Mouse (Mus musculus) heart, embryonic 10.5 days (tissue): ENCODE measurements at regions not wholly inside any gene's neighbourhood (a gene's known extent, or its start where the extent isn't known, plus 50 kb on each side); places are given as distances from the start of the nearest gene placed in this dataset.

Source experiments
- DNase-seq: peaks from one replicate; pipeline ENCODE4 v3.0.0-alpha.2; 2017; ENCODE audit warnings: low spot score
- H3K27ac ChIP-seq: fragments of 300-500 bp; sonication (generic); 2 replicates; pipeline ENCODE4 v1.5.1; 2016; ENCODE audit warnings: mild to moderate bottlenecking
- H3K27me3 ChIP-seq: fragments of 300-500 bp; sonication (generic); 2 replicates; pipeline ENCODE4 v1.6.1; 2016; ENCODE audit warnings: mild to moderate bottlenecking; ENCODE audit not compliant: poor library complexity, insufficient read depth, severe bottlenecking
- H3K36me3 ChIP-seq: fragments of 300-500 bp; sonication (generic); 2 replicates; pipeline ENCODE4 v1.6.1; 2016; ENCODE audit warnings: mild to moderate bottlenecking, moderate library complexity
- H3K4me1 ChIP-seq: fragments of 300-500 bp; sonication (generic); 2 replicates; pipeline ENCODE4 v1.6.1; 2016; ENCODE audit warnings: mild to moderate bottlenecking
- H3K4me3 ChIP-seq: fragments of 300-500 bp; sonication (generic); 2 replicates; pipeline ENCODE4 v1.5.1; 2016; ENCODE audit warnings: mild to moderate bottlenecking, moderate library complexity
- H3K9me3 ChIP-seq: fragments of 300-500 bp; sonication (generic); 2 replicates; pipeline ENCODE4 v1.6.1; 2016; ENCODE audit warnings: mild to moderate bottlenecking, moderate library complexity
- WGBS: fragments of 180-500 bp; shearing (Covaris S2); methylation state at CpG from one replicate; pipeline ENCODE4 v1.1.7; 2016; 5-methylcytosine and 5-hydroxymethylcytosine counted together

DNA sequence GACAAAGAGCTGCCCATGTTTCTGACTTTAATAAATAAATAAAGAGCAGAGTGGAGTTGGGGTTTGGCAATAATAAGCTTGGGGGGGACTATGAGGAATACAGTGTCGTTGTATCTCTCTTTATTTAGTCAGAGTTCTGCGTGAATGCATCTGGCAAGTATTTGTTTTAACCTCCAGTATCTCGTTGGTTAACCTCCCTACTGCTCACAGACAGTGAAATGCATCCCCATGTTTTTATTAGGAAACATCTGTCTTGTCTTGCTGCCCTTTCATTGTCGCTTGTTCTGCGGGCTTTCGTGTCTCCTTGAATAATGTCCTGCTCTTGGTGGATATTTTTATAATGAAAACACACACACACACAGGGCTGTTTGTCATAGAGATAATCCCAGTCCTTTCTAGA, 118.8 kb upstream of the Ccdc54 start:
- 63% methylated on average over 6 of the region's 6 CpGs for WGBS
- Histone ChIP-seq H3K4me3 (no peak overlapping the region), H3K27ac (no peak overlapping the region), H3K4me1 (no peaks in the 10 kb centered on the region), H3K36me3 (no peaks in the 10 kb centered on the region), H3K9me3 (no peaks in the 10 kb centered on the region), H3K27me3 (no peaks in the 10 kb centered on the region)
- no peak for DNase-seq

DNA sequence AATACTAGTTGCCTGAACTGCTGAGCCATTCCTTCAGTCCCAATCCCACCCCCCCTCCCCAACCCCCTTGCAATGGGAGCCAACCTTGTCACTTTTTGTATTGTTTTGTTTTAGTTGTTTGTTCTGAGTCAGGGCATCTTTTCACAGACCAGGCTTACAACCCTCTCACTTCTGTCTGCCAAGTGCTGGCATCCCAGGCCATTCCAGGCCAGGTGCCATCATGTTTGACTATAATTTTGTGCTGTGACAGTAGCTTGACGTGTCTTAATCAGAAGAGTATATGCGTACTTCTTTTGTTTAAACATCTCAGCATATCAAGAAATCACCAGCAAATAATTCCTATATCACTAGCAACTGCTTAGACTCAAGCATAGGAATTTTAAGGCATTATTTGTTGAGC, 117.0 kb upstream of the Ccdc54 start:
- WGBS = 86% methylated on average over 2 of the region's 2 CpGs
- Histone ChIP-seq H3K9me3 (no peaks in the 10 kb centered on the region), H3K4me3 (no peak overlapping the region), H3K4me1 (no peaks in the 10 kb centered on the region), H3K36me3 (no peaks in the 10 kb centered on the region), H3K27me3 (no peaks in the 10 kb centered on the region), H3K27ac (no peak overlapping the region)
- no peak for DNase-seq

DNA sequence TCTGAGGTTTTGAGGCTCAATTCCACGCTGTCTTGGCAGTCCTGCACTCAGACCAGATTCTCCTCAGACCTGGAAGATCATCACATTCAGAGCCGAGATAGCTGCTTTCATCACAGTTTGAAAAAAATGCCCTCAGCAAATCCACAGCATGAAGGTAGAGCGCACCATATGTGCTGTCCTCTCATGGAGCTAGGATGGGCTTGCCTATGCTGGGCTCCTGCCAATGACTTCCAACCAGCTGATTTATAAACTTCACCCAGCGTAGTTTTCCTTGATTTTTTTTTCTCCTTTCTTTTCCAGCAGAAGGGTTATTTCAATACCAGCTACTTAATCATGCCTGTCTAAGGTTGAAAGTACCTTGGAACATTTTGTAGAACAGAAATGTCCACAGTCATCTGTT, 115.0 kb upstream of the Ccdc54 start:
- WGBS = 67% methylated on average over 4 of the region's 4 CpGs
- Histone ChIP-seq H3K27ac (no peak overlapping the region), H3K4me1 (no peaks in the 10 kb centered on the region), H3K27me3 (no peaks in the 10 kb centered on the region), H3K4me3 (no peak overlapping the region), H3K9me3 (no peaks in the 10 kb centered on the region), H3K36me3 (no peaks in the 10 kb centered on the region)
- no peak for DNase-seq

DNA sequence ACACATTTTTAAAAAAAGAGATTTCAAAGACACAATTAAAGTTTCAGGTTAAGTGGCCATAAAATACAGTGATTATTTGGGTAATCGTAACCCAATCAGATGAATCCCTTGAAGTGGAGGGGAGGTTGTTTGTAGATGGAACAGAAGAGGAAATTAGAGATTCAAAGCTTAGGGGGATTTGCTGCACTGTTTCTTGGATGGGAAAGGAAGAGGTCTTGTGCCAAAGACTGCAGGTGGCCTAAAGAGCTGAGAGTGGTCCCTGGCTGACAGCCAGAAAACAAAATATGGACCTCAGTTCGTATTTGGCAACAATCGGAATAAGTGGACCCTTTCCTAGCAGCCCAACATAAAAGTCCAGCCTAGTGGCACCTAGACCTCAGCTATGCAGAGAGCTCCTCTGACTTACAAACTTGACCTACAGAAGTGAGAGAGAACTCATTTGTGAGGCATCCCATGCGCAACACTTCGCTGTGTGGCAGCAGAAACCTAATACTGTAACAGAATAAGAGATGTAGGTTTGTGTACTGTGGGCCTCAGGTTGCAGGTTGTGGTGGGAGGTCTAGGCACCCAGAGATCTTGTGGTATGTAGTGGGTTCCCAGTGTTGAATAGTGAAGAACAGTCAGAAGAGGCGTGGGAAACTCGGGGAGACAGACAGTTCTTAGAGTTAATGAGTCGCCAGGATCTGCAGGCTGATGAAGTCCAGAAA, 110.0 kb upstream of the Ccdc54 start:
- Histone ChIP-seq H3K4me1 (no peaks in the 10 kb centered on the region), H3K36me3 (no peaks in the 10 kb centered on the region), H3K27me3 (no peaks in the 10 kb centered on the region), H3K9me3 (no peaks in the 10 kb centered on the region), H3K4me3 (no peak overlapping the region), H3K27ac (no peak overlapping the region)
- WGBS = 73% methylated on average over 8 of the region's 8 CpGs
- DNase-seq = no peak

DNA sequence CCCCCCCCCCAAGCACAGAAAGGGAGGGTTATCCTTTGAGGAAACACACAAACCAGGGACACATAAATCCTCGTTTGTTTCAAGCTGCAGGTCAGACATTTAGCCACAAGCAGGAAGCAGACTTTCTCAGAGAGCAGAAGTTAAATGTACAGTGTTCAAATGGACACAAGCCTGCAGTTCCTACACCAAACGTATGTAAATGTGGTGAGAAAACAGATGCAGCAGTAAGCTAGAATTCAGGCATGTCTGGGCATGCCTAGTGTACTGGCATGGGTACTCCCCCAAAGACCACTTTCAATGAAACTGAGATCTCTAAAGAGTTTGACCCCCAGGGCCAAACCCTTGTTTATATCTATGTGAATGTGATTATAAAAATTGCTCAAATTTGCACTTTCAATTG, 109.2 kb upstream of the Ccdc54 start:
- Histone ChIP-seq H3K27ac (no peak overlapping the region), H3K4me3 (no peak overlapping the region), H3K4me1 (no peaks in the 10 kb centered on the region), H3K9me3 (no peaks in the 10 kb centered on the region), H3K27me3 (no peaks in the 10 kb centered on the region), H3K36me3 (no peaks in the 10 kb centered on the region)
- 54% methylated on average over 2 of the region's 2 CpGs for WGBS
- no peak for DNase-seq

DNA sequence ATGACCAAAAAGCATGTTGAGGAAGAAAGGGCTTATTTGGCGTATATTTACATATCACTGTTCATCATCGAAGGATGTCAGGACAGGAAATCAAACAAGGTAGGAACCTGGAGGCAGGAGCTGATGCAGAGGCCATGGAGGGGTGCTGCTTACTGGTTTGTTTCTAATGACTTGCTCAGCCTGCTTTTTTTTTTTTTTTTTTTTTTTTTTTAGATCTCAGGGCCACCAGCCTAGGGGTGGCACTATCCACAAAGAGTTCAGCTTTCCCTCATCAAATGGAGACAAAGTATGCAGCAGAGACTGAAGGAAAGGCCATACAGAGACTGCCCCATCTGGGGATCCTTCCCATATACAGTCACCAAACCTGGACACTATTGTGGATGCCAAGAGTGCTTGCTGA, 106.8 kb upstream of the Ccdc54 start:
- no peak overlapping the region for H3K4me3 ChIP-seq
- no peaks in the 10 kb centered on the region for H3K4me1 ChIP-seq
- no peaks in the 10 kb centered on the region for H3K9me3 ChIP-seq
- no peak overlapping the region for H3K27ac ChIP-seq
- DNase-seq = no peak
- no peaks in the 10 kb centered on the region for H3K27me3 ChIP-seq
- 84% methylated on average over 2 of the region's 2 CpGs for WGBS
- H3K36me3 ChIP-seq = no peaks in the 10 kb centered on the region

DNA sequence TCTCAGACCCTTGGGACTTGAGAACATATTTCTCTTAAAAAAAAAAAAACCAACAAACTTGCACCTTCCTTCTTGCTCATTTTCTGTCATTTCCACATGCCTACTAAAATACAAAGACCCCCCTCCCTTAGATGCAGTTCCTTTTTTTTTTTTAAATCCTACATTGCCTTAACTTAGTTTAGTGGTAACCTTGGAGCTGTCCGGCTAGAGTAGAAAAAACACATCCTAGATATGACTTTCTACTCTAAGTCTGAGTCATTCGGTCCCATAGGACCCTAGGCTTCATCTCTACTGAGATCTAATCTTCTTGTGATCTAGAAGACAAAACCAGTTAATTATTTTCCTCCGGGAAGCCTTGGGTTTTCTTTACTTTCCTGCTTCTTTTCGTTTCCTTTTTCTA, 105.1 kb upstream of the Ccdc54 start:
- WGBS = 72% methylated on average over 4 of the region's 4 CpGs
- Histone ChIP-seq H3K36me3 (no peaks in the 10 kb centered on the region), H3K27ac (no peak overlapping the region), H3K9me3 (no peaks in the 10 kb centered on the region), H3K4me3 (no peak overlapping the region), H3K4me1 (no peaks in the 10 kb centered on the region), H3K27me3 (no peaks in the 10 kb centered on the region)
- DNase-seq = no peak

DNA sequence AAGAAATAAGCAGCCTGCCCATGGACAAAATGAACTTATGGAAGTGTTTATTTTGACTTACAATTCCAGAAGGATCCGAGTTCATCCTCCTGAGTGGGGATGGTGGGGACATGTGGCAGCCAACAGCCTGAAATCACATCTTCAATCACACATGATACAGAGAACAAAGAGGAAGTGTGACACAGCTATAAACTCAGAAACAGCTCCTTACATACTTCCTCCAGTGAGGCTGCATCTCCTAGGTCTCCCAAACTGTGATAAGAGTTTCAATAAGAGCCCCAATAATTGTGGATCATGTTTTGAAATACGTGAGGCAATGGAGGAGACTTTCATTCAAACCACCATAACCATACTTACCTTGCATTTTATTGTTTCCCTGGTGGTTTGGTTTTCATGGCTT, 103.1 kb upstream of the Ccdc54 start:
- Histone ChIP-seq H3K36me3 (no peaks in the 10 kb centered on the region), H3K27me3 (no peaks in the 10 kb centered on the region), H3K27ac (no peak overlapping the region), H3K4me1 (no peaks in the 10 kb centered on the region), H3K9me3 (no peaks in the 10 kb centered on the region), H3K4me3 (no peak overlapping the region)
- no peak for DNase-seq
- 73% methylated on average over 2 of the region's 2 CpGs for WGBS

DNA sequence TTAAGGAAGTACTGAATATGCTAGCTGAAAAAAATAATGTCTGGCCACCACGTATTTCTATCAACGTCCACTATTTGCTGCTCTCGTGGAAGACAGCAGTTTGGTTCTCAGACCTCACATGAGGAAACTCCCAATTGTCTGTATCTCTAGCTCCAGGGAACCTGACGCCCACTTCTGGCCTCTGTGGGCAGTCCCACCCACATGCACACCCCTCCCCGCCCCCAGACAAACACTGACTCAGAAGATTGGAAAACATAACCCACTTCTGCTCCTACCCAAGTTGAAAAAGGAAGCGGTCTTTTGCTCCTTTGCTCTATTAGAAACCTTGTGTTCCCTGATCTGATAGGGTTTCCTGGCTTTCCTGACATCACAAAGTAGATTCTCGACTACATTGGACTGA, 99.9 kb upstream of the Ccdc54 start:
- Histone ChIP-seq H3K27ac (no peak overlapping the region), H3K4me1 (no peaks in the 10 kb centered on the region), H3K36me3 (no peaks in the 10 kb centered on the region), H3K4me3 (no peak overlapping the region), H3K9me3 (no peaks in the 10 kb centered on the region), H3K27me3 (no peaks in the 10 kb centered on the region)
- no peak for DNase-seq
- WGBS = 72% methylated on average over 7 of the region's 7 CpGs

DNA sequence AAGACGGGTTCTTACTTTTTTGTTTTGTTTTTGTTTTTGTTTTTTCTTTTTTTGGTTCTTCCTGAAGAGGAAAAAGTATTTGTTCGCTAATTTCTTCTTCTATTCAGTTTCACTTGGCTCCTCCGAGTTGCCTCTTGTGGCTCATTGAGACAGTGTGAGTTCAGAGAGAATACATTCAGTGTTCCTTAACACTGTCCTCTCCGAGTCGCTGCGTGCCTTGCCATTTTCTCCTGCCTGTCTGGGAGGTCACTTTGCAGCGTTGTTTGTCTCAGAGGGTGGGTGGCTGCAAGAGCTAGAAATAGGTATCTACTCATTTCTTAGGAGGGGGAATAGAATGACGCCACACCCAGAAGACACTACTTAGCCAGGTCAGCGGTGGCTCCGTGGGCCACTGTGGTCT, 98.6 kb upstream of the Ccdc54 start:
- no peaks in the 10 kb centered on the region for H3K9me3 ChIP-seq
- 54% methylated on average over 10 of the region's 10 CpGs for WGBS
- no peak overlapping the region for H3K27ac ChIP-seq
- peak overlapping the region; percentile 43; the same call in 1 of the 2 replicates for H3K4me3 ChIP-seq
- H3K36me3 ChIP-seq = no peaks in the 10 kb centered on the region
- no peaks in the 10 kb centered on the region for H3K27me3 ChIP-seq
- H3K4me1 ChIP-seq = no peaks in the 10 kb centered on the region
- DNase-seq = no peak

DNA sequence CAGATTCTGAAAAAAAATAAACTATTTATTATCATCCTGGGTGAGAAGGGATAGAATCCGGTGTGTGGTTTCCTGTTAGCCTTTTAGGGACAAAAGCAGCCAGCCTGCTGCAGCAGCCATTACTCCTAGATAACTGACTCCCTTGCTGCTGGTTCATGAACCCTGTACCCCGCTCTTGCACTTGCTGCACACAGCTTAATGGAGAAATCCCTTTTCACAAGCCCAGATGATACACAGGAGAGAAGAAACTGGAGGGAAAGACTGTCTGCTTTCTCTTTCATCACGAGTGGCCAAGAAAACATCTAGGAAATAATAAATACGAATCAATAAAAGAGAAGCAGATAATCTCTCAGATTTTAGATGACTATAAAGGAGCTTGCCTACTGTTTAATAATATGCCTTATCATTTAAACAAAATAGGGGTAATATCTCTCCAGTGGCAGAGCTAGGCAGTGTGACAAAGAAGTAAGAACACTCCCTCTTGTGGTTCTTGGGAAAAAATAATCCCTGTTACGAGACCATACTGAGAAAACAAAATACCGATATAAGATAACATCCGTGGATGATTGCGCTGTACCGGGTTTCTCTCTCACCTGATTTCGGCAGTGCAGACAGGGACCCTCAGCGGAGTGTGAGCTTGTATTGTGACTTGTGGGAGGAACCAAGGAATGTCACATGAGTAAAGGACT, 98.0 kb upstream of the Ccdc54 start:
- Histone ChIP-seq H3K9me3 (no peaks in the 10 kb centered on the region), H3K27me3 (no peaks in the 10 kb centered on the region), H3K36me3 (no peaks in the 10 kb centered on the region), H3K27ac (no peak overlapping the region), H3K4me1 (no peaks in the 10 kb centered on the region), H3K4me3 (peak overlapping the region; percentile 43; the same call in 1 of the 2 replicates)
- 55% methylated on average over 11 of the region's 11 CpGs for WGBS
- DNase-seq = no peak

DNA sequence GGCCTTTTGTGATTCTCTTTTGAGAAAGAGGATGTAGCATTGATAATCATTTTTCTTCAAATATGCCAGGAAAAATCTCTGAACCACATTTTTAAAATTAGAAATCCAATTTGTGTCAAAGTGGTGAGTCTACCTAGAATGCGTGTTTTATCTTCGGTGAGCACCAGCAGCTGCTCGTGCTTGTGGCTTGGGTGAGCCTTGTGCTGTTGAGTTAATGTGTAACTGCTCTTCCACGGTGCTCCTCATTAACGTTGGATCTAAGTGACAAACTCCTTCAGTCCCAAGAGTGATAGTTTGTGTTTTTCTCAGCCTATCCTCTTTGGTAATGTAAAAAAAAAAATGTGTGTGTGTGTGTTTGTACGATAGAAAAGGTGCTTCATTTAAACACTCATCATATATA, 88.7 kb upstream of the Ccdc54 start:
- 82% methylated on average over 6 of the region's 6 CpGs for WGBS
- Histone ChIP-seq H3K4me3 (no peak overlapping the region), H3K27ac (no peak overlapping the region), H3K27me3 (no peaks in the 10 kb centered on the region), H3K36me3 (no peaks in the 10 kb centered on the region), H3K9me3 (no peaks in the 10 kb centered on the region), H3K4me1 (no peaks in the 10 kb centered on the region)
- DNase-seq = no peak

DNA sequence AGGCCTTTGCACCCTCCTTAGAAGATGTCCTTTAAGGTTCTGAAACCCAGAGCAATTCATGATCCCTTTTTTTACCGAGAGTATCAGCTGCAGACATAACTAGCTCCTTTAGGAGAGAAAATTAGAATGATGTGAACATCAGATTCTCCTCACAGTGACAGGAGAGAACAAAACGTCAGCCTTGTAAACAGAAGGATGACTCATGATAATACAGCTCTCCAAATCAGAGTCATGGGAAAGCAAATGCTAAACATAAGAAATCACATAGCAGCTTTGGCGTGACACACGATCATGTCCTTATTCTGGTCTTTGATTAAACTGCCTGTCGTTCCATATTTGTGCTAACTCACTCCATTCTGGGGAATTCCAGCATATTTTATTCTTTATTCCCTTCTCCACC, 82.4 kb upstream of the Ccdc54 start:
- no peaks in the 10 kb centered on the region; the same call in 1 of the 2 replicates for H3K9me3 ChIP-seq
- no peak for DNase-seq
- 78% methylated on average over 5 of the region's 5 CpGs for WGBS
- H3K4me3 ChIP-seq = no peak overlapping the region
- no peaks in the 10 kb centered on the region for H3K27me3 ChIP-seq
- no peaks in the 10 kb centered on the region for H3K4me1 ChIP-seq
- no peak overlapping the region for H3K27ac ChIP-seq
- H3K36me3 ChIP-seq = no peaks in the 10 kb centered on the region

DNA sequence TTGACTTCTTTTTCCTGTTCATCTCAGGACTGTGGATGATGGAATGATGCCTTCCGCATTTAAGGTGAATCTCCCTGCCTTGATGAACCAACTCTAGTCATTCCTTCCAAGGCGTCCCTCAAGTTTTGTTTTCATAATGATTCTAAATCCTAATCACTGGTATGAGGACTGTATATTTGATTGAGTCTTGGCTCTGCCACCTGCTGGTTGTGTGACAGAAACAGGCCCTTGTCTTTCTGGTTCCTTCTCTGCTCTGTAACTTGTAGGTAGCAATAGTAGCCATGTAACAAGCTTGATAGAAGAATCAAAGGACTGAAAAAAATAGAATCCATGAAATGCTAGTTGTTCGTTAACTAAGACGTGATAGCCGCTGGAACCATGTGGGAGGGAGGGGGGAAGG, 81.8 kb upstream of the Ccdc54 start:
- Histone ChIP-seq H3K4me3 (no peak overlapping the region), H3K9me3 (no peaks in the 10 kb centered on the region; the same call in 1 of the 2 replicates), H3K27me3 (no peaks in the 10 kb centered on the region), H3K36me3 (no peaks in the 10 kb centered on the region), H3K27ac (no peak overlapping the region), H3K4me1 (no peaks in the 10 kb centered on the region)
- WGBS = 70% methylated on average over 5 of the region's 5 CpGs
- no peak for DNase-seq
